Mouse (Mus musculus) bone marrow macrophage, adult 2 months (primary cell): Measurements from ENCODE around the gene Coro2a.

Experiments
- CTCF ChIP-seq: IDR thresholded peaks from 2 replicates; pipeline ENCODE4 v1.5.1; 2012; ENCODE audit warnings: low read depth, mild to moderate bottlenecking, low read length, moderate library complexity
- POLR2A ChIP-seq: IDR thresholded peaks from 2 replicates; pipeline ENCODE4 v1.6.1; 2012; ENCODE audit warnings: mild to moderate bottlenecking, low read depth, low read length, borderline replicate concordance

DNA sequence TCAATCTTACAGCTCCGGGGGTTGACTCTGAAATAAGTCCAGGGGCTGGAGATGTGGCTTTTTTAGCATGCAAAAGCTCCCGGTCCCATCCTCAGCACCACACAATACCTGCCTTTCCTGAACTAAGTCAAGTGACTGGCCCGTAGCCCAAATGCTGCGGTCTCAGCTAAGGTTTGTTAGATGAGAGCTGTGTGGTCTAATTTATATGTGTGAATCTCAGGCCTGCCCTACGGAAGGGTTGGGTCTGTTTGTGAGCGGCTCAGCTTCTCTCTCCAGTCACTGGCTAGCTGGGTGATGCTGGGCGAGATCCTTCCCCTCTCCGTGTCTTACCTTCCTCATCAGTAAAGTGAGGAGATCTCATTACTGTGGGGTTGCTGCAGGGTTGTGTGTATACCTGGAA is 33.8 kb downstream of the Coro2a start:
- TF ChIP-seq CTCF (no peak), POLR2A (no peak)
